Mouse (Mus musculus) naive thymus-derived CD4-positive, alpha-beta T cell, adult 2 months (primary cell): ENCODE measurements around the gene Ubqln1.
A peak's percentile ranks its signal among the peaks of the same experiment; 100 is the strongest.

ENCODE experiments used
- DNase-seq: peaks from one replicate; pipeline ENCODE4 v3.0.0-alpha.2; 2011; ENCODE audit warnings: low read depth

The Ubqln1 gene

DNA sequence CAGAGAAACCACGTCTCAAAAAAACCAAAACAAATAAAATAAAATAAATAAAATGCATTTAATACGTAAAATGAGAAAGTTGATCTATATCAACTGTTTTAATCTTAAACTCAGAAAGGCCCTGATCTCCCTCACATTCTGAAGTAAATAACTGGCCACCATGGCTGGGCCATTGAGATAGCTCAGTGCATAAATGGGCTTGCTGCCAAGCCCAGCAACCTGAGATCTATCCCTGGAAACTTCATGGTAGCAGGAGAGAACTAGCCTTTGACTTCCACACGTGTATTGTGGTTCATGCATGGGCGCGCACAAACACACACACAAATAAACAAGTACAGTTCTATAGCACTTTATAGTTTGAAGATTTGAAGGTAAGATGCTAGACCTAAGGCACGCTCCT is 14.1 kb downstream of the Ubqln1 start:
- no peak for DNase-seq

DNA sequence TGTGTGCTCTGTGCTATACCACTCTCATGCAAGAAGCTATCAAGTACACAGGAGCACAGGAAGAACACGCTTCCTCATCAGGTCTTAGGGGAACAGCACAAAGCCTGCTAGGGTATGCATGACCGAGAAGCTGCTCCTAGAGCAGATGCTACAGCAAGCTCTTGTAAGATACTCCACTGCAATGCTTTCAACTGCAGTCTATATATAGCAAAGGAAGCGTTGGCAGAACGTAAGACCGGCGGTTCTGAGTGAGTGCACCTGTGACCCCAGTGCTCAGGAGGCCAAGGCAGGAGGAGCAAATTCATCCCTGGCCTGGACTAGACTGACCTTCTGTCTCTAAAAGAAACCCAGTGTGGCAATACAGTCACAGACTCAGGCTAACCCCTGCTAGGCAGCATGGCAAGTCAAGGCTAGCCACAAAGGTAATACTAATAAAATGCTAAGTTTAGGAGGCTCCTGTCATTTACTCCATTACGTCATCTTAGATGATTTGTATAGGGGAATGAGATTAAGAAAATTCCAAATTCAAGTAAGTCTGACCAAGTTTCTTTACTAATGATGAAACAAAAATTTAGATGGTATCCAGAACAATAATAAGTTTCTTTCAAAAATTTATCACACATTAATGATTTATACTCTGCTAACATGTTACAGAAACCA is 17.3 kb downstream of the Ubqln1 start:
- DNase-seq: no peak

- DNase-seq: no peak
These were observed 18.2 kb downstream of the Ubqln1 start for GRCm38 (mm10) chr13:58197211-58197610.

GRCm38 (mm10) chr13:58194908-58195307 is 20.5 kb downstream of the Ubqln1 start:
- no peak for DNase-seq

- DNase-seq: no peak
These were observed 22.2 kb downstream of the Ubqln1 start for GRCm38 (mm10) chr13:58193221-58193620.

DNA sequence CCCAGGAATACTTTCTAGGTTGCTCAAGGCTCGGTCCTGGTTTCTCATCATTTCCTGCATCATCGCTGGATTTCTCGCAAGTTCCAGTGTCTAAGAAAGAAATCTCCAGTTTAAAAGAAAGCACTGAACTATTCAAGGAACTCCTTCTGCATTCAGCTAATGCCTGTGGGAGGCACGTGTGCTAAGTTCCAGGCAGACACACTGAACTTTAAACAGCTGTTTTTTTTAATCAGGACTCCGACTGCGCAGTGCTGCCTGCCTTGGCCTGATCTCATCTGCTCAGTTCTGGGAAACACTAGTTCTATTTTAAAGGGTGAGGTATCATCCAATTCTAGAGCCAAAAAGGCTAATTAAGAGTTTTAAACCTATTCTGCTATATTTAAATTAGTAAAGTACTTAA is 23.3 kb downstream of the Ubqln1 start:
- DNase-seq: no peak

GRCm38 (mm10) chr13:58191516-58191915 is 23.9 kb downstream of the Ubqln1 start:
- no peak for DNase-seq

- DNase-seq: no peak
These were observed 26.0 kb downstream of the Ubqln1 start for GRCm38 (mm10) chr13:58189473-58189872.

DNA sequence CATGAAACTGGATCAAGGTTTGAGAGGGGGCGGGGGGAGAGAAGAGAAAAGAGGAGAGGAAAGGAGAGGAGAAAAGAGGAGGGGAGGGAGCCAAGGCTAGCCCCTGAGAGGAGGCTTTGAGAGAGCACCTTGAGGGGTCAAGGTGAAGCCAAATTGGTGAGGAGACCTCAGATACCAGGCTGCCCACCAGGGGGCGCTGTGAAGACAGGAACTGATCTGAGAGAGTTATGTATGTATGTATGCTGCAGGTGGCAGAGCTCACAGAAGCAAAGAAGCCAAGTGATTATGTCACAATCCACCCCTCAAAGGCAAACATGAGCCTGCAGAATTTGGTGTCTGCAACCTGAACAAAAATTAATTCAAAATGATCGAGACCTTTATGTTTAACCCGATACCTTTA is 27.0 kb downstream of the Ubqln1 start:
- peak; percentile 91 for DNase-seq

DNA sequence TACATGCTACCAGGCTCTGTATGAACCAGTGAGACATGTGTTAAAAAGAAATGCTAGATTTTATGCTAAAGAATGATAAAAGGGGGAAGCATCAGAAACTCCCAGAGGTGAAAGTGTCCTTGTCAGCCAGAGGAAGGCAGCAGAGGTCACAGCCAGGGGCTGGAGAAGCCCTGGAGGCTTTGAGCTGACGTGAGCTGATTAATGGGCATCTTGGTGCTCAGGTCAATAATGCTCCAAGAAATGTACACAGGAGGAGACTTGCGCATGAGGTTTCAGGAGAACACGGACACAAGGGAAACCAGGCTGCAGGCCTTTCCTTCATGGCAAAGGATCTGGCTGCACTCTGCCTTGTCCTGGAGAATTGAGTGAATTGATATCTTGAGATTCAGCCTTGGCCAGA is 27.7 kb downstream of the Ubqln1 start:
- DNase-seq: no peak

- no peak for DNase-seq
These were observed 29.2 kb downstream of the Ubqln1 start for GRCm38 (mm10) chr13:58186281-58186680.

DNA sequence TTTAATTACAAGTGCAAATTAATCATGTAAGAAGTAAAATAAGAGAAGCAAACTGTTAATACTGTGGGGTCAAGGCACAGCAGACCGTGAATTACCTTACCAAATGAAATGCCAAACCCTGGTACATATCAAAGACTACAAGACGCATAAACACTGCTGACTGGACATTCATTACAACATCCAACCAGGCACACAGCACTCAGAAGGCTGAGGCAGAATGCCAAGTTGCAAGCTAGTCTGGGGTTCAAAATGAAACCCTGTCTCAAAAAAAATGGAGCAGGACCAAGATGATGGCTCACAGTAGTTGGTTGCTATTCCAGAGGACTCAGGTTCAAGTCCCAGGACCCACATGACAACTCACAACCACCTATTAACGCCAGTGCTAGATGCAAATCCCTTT is 31.3 kb downstream of the Ubqln1 start:
- no peak for DNase-seq

GRCm38 (mm10) chr13:58181607-58182551 is 33.6 kb downstream of the Ubqln1 start:
- DNase-seq: no peak

- no peak for DNase-seq
These were observed 37.8 kb downstream of the Ubqln1 start for GRCm38 (mm10) chr13:58177511-58178208.

DNA sequence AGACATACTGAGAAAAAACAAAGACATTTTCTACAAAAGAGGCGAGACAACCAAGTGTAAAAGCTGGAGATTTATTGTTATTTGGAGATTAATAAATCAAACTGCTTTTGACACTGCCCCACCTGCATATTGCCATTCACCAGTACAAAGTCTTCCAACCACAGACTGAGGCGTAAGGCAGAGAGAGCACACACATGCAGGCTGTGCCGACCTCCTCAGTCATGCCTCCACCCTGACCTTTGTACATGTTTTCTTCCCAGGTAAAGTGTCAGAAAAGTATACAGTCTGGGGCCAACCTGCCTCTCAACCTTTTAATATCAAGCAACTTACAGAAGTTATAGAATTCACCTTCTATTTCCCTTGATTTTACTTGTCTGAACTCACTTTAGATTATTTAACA is 39.3 kb downstream of the Ubqln1 start:
- no peak for DNase-seq

DNA sequence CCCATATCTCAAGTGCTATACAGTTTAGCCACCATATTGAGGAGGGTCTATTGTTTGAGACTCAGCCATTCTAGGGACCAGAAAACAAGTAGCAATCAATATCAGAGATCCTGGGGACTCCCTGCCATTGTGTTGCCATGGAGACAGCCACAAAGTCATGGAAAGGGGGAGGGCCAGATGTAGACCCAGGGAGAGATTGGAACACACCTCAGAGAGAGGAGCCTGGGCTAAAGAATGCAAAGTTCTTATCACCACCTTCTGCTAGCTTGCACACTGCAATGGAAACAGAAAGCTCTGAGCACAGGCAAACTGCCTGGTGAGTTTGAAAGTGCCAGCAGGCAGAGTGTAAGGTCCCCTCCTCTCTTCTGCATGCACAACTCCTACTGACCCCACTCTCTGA is 47.3 kb downstream of the Ubqln1 start:
- no peak for DNase-seq

GRCm38 (mm10) chr13:58163343-58163742 is 52.1 kb downstream of the Ubqln1 start:
- DNase-seq: no peak

DNA sequence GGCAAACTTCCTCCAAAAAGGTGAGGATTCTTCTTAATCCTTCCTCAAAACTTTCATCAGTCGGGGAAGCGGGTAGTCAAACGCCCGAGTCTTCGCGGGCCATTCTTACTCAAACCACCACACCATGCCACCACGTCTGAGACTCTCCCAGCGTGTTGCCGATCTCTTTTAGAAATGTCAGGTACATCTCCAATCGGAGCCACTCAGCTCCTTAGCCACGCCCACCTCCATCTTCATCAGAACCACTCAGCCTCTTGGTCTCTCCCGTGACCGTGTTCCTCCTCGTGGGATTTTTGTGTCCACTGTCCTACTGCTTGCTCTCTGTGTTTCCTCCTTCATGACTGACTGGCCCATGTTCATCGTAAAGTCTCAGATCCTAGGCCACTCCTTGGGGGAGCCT is 54.7 kb downstream of the Ubqln1 start:
- no peak for DNase-seq

DNA sequence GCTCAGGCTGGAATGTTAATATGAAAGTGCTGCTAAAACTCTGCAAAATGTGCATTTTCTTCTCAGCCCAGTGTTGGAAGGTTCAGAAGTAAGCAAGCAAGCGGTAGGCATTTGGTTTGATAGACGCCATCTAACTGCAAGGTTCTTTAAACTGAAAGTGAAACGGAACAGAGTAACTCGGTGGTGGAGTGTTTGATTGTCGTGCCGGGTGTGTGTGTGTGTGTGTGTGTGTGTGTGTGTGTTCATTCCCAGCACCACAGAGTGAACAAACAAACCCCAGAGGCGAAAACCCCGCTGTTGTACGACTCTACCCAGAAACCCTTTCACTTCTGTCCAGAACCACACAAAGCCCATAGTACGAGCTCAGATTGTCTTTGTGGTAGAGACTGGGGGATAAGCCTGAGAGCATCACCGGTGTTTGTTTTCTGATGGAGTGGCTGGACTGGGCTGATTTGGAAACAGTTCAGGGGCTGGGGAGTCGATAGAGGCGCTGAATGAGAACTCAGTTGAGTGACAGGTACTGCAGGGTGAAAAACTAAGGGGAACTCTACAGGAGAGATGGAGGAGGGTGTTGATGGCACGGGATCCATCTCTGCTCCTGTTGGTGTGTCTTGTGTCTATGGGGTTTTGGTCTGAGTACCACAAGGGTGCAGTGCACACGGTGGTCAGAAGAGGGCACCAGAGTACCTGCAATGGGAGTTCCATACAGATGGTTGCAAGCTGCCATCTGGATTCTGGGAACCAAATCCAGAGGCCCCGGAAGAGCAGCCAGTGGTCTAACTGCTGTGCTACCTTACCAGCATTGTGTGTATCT is 57.1 kb downstream of the Ubqln1 start:
- DNase-seq: peak; percentile 93

GRCm38 (mm10) chr13:58157447-58158098 is 57.9 kb downstream of the Ubqln1 start, which contains the start of gene Idnk:
Gene Idnk, plus strand, starts transcription at chr13:58157649.
- DNase-seq: peak; percentile 78

DNA sequence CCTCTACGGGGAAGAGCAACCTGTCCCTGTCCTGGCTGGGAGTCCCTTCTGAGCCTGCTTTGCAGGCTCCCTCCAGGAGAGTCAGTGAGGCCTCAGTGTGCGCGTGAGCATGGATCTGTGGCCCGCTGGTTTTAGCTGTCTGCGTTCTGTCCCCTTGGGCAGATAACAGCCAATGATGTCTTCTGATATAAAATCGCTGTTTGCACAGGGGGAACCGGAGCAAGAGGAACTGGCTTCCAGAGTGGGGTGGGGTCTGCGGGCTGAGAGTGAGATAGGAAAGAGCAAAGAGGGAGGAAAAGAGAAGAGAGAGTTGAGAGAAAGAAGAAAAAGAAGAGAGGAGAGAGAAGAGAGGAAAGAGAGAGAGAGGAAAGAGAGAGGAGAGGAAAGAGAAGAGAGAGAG is 58.4 kb downstream of the Ubqln1 start:
- DNase-seq: no peak
